Mouse (Mus musculus) thymus, postnatal 36 days (tissue): Measurements from ENCODE around the gene Ptpn11.

Experiments
- DNase-seq, 2 experiments: peaks; one replicate each; pipeline ENCODE4 v3.0.0; 2022; ENCODE audit warnings: mixed read lengths in 2 of 2

Gene Ptpn11

DNA sequence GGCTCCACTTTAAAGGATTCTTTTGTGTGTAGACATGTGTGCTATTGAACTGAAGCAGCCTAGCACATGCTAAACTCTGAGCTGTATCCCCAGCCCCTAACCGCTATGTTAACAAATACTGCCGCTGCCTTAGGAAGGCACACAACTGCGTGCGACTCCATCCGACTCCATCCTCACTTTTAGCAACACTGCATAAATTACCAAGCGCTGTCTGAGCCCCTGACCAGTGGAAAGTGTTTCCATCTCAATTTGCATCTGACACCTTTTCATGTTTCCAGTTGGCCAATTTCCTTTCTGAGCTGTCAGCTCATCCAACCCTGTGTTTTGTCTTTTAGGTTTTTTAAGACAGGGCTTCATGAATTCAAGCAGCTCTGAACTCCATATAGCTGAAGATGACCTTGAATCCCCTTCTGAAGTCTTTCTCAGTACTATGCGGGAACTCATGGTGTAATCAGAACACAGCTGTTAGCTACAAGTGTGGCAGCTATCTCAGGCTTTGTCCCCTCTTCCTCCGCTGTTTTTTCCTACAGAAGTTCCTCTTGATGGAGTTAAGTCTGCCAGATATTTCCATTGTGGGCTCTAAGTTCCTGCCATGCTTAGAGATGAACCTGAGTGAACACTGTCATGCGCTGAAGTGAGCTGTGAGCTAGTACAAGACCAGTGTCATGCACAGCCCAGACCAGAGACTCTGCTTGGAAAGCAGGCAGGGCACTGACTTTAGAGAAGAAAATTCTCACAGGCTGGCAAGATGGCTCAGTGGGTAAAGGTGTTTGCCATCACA lies 11.9 kb downstream of the Ptpn11 start:
- DNase-seq: no peak

DNA sequence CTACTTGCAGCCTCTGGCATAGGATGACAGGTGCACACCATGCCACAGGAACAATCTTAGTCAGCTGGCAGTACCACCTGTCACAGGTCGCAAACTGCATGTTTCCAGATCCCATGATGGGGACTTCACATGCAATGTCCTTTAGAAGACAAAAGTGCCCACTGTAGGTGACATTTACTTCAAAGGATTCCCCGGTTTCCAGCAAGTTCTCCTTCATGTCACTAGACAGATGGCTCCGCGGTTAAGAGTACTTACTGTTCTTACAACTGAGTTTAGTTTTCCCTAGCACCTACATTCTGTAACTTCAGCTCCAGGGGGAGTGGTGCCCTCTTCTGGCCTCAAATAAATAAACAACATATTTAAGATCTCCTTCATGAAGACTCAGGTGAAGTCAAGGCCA lies 18.4 kb downstream of the Ptpn11 start:
- no peak for DNase-seq

DNA sequence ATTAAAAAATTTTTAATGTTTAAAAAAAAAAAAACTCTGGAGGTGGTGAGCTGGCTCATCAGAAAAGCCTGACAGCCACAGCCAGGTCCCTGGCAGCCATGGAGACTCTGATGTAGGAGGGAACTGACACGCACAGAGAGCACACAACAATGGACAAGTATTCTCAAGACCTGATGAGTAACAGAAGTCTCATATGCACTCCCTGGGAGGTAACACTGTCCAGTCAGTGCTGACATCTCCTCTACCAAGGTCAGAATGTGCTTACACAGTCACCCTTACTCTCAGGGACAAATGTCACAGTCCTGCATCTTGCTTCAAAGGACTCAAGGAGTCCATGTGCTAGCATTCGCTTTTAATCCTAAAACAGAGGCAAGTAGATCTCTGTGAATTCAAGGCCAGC lies 21.6 kb downstream of the Ptpn11 start:
- DNase-seq: no peak

DNA sequence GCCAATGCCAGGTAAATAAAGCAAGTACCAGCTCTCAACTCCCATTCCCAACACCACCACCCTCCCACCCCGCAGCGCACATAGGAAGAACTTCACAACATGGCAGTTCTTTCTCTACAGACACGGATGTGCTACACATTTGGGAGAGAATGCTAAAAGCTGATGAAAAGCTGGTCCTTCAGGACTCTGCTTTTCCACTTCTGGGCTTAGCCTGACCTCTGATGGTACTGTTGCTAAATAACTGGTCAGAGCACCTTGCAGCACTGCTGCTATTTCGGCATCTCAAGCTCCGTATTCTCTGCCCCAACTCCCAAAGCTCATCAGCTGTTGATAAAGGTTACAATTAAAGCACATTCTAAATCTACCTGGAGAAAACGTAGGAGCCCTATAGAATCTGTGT lies 24.3 kb downstream of the Ptpn11 start:
- no peak for DNase-seq

DNA sequence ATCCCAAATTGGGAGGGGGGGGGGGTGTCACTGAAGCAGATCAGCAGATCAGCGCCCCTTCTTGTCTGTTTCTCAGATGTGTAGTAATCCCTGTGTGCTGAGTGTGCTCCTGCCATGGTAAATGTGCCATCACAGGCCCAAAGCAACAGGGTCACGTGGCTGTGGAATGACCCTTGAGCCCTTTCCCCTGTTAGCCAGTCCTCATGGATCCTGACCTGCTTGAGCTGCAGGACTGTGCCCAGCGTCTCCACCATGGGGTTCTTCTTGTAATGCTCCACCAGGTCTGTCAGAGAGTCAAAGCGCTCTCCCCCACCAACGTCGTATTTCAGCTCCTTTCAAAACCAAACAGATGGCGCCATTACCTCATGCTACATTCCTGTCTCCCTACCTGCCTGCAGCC lies 28.3 kb downstream of the Ptpn11 start:
- DNase-seq: no peak

DNA sequence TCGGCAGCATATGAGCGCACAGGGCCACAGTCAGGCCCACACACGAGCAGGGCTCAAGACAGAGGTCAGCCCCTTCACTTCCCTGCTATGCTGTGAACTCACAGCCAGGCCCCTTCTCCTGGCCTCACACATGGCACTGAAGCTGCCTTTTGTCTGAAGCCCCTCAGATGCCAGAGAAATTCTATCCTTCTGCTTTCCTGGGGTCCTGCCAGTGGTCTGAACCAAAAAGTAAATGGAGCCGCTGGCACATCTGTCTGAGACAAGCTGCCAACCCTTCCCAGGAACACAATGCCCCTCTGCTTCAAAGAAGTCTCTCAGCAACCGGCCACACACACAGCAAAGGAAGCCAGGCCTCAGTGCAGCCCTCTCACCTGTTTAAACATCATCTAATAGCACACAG lies 28.9 kb downstream of the Ptpn11 start:
- no peak for DNase-seq

DNA sequence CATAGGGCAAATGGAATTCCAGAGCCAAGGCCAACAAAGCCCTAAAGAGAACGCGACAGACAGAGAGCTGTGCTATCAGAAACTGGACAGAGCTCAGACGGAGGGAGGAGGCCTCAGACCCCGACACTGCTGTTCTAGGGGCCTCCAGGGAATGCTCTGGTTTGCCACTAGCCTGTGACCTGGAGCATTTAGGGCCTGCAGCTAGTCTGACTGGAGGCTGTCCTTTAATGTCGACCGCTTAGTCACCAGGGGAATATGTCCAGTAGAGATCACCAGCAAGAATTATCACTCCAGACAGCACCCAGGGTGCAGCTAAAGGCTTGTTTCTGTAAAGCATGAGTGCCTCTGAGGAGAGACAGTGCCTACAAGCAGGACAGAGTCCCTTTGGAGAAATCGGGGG lies 32.2 kb downstream of the Ptpn11 start:
- DNase-seq: no peak

DNA sequence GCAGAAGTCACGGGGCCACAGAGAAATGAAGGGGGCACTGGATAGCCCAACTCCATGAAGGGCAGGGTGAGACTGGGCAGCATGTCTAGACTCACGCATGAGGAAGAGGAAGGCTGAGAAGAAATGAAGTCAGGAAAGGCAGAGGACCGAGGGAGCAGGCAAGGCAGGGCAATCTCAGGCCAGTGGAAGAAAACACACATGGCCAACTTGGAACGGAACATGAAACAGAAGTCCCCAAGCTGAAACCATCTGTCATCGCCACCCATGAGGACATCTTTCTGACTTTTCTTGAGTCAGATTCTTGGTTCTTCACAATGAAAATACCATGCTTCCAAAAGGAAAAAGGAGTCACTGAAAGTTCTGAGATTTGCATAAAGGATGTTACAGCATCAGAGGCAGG lies 33.7 kb downstream of the Ptpn11 start:
- no peak for DNase-seq

DNA sequence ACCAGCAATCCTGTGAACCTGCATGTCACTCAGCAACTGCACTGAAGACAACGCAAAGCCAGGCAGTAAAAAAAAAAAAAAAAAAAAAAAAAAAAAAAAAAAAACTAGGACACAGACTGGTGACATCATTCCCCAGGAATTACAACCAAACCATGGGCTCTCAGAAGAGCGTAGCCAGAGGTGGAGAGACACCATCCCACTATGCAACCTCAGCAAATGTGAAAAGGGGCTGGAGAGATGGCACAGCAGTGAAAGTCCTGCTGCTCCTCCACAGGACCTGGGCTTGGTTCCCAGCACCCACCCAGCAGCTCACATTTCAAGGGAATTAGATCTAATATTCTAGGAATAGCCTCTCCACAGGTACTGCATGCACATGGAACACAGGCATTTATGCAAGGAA lies 34.2 kb downstream of the Ptpn11 start:
- DNase-seq: no peak

DNA sequence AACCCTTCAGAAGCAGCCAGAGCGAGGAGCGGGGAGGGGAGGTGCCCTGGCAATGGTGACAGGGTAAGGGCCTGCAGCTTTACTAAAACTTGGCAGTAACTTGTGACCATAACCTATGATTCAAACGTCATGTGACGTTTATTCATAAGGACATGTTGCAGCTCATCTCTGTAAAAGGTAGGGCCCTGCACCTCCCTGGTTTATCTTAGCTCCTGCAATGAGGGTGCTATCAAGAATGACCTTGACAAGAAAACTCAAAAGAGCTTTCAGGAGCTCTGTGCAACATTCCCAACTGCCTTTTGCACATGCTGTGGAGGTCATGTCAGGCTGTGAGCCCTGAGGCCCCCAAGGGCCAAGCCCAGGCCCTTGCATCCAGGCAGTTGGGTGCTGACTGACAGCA lies 35.1 kb downstream of the Ptpn11 start:
- DNase-seq: no peak

DNA sequence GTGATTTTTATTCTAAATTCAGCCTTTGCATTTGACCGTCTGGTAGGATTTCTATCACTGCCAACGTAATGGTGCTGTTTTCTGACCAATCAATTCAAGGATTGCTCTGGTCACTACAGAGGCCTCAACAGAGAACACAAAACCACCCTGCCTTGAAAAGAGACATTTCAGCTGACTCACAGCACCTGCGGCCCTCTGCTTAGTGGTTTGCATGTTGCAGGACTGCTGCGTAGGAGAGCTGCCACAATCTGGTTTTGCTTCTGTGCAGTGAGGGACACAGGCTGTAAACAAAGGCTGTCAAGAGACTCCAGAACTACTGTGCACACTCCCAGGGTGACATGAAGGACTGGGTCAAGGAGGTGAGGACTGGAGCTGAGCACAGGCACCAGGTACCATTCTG lies 40.5 kb downstream of the Ptpn11 start:
- no peak for DNase-seq

DNA sequence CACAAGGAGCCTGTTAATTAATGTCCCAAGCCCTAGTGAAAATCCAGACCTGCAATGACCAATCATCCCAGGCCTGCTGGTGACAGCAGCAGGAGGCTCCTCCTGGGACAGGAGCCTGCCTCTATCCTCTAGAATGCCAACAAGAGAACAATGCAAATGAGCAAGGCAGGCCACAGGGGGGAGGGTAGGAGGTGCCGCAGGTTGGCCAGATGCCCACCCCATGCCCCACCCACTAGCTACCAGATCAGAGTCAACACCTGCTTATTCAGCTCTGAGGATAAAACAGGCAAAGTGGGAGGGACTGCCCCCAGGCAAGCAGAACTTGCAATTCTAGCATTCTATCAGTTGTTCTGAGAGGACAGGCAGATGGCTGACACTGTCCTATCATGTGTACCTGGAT lies 42.0 kb downstream of the Ptpn11 start:
- no peak for DNase-seq

DNA sequence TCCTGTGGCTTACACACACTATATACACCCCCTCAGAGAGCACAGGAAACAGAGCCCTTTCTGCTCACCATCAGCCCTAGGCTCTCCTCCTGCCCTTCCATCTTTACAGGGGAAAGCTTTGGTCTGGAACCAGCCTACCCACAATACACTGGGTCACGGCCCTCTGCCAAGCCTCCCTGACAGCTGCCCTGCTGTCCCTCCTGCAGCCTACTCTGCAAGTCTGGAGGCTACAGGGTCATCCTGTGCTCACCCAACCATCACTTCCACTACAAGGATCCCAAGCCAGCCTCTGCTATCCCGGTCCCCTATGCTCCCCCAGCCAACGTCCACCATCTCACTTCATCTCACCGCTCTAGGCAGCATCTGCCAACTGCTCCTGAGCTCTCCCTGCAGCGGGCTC lies 44.9 kb downstream of the Ptpn11 start:
- no peak for DNase-seq

DNA sequence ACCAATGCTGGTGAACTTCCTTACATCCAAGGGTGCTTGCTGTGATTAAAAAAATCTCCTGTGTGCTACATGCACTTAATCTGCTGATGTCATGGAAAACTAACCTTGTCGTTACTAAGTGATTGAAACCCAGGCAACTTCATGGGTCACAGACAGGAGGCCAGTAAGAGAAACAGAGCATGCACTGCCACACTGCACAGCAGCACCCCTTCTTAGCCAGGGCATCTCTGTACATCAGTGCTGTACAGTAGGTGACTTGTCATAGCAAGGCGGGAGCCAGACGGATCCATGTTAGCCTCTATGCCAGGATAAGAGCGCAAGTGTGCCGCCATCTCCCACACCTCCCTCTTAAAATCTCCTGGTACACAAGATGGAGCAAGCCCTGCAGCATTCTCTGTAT lies 45.6 kb downstream of the Ptpn11 start:
- DNase-seq: no peak

DNA sequence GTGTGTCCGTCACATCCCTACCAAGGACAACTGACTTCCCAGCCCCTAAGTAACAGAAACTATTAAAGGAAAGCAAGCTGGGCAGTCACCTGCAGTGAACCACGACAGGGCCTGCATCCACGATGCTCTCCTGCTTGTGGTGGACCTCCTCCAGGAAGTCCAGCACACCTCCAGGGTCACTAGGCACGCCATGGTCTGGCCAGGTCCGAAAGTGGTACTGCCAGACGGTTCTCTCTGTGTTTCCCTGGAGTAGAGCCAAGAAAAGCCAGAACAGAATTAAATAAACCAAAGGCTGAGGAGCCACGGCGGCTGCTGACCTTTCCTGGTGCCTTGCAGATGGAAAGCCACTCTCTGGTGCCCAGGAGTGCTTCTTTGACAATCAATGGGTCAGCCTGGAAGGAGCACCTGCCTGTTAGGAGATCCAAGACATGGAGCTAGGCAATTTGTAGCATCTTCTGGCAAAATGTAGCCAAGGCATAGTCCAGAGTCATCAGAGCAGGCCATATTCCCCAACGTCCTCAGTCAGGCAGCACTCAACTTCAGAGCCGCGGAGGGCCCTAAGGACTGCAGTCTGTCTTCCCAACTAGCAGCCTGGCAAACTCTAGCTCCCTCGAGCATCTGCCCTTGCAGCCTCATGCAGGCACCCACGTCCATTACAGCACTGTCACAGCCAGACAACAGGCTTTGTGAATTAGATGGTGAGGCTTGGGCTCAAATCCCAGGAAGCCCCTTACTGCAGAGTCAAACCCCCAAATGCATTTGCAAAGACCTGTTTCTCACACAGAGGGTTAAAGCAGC lies 46.6 kb downstream of the Ptpn11 start:
- no peak for DNase-seq

DNA sequence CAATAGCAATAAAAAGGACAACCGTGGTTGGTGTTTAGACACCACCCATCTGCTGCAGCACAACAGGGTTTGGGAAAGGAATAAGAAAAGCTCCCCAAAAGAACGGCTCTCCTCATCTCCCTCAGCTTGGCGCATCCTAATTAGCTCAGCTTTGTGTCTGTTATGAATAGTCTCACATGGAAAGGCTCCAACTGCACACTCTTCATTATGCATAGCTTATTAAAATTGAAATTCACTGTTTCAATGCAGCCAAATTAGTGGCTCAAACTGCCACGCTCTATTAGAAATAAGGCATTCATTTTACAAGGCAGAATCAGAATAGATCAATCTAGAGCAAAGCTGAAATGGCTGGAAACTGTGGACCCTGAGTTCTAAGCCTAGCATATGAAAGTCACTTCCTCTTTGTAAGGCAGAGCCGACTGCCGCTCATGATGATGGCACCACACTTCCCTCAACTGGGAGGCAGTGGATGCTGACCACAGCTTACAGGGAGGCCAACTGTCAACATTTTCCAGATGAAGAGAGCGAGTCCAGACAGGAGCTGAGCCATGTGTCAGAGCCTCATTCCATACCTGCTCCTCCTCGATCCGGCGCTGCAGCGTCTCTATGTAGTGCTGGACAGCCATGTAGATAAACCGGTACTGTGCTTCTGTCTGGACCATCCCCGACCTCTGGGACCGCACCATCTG lies 48.6 kb downstream of the Ptpn11 start:
- DNase-seq: no peak

DNA sequence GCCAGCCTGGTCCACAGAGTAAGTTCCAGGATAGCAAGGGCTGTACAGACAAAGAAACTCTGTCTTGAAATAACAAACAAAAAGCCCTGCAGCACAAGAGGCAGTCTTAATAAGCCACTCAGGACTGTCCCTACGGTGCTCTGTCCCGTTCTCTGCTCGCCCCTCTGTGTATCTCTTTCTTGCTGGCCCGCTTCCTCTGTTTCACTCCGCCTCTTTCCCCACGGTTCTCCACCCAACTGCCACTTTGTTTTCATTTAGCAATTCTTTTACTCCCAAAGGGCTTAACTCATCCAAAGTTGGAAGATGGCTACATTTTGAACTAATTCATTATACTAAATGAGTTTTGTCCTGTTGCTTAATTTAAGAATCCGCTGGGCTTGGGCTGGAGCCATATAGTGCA lies 50.9 kb downstream of the Ptpn11 start:
- DNase-seq: no peak

DNA sequence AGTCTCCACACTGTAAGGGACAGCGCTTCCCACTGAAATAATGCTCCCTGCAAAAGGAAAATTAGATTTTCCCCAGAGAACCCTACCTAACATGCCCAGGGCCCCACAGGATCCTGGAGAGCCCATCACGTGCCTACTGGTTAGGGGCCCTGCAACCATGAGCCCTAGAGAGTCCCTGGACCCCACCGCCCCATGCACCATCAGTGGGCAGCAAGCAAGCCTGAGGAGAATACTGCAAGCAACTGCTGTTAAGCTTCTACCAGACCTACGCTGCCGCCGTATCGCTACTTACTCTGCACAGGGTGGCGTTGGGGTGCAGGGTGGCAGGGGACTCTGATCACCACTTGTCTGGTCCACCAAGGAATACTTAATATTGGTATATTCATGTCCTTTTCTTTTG lies 54.1 kb downstream of the Ptpn11 start:
- no peak for DNase-seq

DNA sequence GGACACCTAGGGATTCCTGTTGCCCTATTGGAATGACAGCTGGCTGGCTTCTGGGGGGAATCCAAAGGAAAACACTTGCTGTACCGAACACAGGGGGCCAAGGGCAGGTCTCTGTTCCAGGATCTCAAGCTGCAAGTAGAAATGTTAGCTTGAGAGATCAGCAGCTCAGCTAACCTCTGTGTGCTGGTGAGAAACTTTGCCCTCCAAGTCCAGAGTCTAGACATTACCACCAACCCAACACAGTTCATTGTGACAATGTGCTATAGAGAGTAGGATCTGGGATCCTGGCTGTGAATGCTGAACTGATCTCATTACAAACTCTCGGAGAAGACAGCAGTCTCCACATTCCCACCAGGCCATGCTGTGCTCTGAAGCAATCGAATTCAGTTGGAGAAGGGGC lies 59.4 kb downstream of the Ptpn11 start:
- no peak for DNase-seq

DNA sequence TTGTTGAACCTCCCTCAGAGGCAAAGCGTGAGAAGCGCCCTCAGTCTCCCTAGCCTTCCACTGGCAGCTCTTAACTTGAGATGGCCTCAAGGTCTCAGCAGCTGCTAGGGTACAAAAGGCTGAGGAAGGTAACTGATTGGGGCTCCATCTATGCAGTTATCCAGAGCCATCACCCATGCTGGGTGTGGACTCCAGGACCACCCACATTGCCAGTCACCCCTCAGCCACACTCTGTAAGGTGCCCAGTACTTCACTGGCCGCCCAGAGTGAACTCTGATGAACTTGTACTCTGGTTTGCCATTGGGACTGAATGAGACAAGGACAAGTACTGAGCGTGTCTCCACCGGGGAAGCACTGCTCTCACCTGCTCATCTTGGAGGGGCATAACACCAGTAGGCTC lies 61.9 kb downstream of the Ptpn11 start:
- no peak for DNase-seq

DNA sequence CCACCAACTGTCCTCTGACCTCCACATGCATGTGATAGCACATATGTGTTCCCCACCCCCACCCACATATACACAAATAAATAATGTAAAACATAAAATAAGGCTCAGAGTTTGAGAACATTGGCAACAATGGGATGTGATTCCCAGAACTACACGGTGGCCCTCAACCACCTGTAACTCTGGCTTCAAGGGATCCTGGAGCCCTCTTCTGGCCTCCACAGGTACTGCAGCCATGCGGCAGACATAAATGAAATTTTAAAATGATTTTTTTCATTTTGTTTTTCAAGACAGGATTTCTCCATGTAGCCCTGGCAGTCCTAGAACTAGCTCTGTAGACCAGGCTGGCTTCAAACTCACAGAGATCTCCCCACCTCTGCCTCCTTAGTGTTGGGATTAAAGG lies 65.1 kb downstream of the Ptpn11 start:
- no peak for DNase-seq

DNA sequence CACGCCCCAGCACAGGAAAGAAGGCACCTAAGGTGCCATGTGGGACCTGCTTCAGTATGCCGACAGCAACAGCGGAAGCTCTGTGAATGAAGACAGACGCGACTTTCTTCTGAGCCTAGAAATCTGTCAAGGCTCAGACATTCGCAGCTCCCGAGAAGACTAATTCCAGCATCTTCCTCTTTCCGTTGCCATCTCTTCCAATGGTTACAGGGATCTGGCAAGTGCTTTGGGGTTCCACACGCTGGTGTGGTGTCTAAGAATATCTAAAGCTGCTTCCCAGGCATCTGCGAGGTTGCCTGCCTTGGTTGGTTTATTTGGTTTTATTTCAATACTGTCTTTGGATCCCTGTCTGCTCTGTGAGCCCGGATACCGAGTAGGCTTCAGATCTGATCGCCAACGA lies 65.6 kb downstream of the Ptpn11 start:
- no peak for DNase-seq

DNA sequence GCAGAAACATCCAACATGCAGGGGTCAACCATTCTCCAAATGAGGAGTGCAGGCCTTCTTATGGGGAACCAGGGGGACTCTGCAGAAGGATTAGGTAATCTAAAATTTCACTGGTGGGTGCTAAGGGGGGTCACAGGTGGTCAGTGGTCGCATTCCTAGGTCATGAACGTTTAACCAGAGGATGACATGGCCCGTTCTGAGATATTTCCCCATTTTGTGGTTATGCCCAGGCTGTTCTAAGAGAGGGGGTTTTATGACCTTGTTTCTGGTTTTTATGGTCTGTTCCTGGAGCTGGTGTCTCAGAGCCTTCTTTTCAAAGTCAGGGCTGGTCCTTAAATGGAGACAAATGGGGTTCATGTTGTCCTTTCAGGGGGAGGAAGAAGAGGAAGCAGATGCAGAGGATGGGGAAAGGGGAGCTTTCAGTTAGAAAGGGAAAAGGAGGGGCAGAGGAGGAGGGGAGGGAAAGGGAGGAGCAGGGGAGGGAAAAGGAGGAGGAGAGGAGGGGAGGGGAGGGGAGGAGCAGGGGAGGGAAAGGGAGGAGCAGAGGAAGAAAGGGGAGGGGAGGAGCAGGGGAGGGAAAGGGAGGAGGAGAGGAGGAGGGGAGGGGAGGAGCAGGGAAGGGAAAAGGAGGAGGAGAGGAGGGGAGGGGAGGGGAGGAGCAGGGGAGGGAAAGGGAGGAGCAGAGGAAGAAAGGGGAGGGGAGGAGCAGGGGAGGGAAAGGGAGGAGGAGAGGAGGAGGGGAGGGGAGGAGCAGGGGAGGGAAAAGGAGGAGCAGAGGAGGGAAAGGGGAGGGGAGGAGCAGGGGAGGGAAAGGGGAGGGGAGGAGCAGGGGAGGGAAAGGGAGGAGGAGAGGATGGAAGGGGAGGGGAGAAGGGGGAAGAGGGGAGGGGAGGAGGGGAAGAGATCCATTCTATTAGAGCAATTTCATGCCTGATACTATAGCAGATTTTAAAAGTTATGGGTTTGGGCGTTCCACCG lies 66.7 kb downstream of the Ptpn11 start:
- DNase-seq: no peak
